Mouse (Mus musculus) myocyte (in vitro differentiated cells): ENCODE measurements at regions not wholly inside any gene's neighbourhood (a gene's known extent, or its start where the extent isn't known, plus 50 kb on each side); places are given as distances from the start of the nearest gene placed in this dataset.

Experiments used
- E2F4 ChIP-seq: IDR thresholded peaks from one replicate; pipeline ENCODE4 v1.6.1; 2011; ENCODE audit warnings: mild to moderate bottlenecking, control low read depth, moderate library complexity; ENCODE audit not compliant: insufficient read depth
- MAX ChIP-seq: IDR thresholded peaks from one replicate; pipeline ENCODE4 v1.6.1; 2011; ENCODE audit warnings: low read depth, mild to moderate bottlenecking, control low read depth
- MYOG ChIP-seq, 3 experiments: IDR thresholded peaks; one replicate each; pipeline ENCODE4 v1.6.1; 2011; ENCODE audit warnings: control low read depth in 2 of 3, low read depth in 2 of 3, mild to moderate bottlenecking in 2 of 3; ENCODE audit not compliant: insufficient read length in 2 of 3, control insufficient read depth in 1 of 3, insufficient read depth in 1 of 3
- POLR2A ChIP-seq: IDR thresholded peaks from one replicate; pipeline ENCODE4 v1.6.1; 2011; ENCODE audit warnings: low read depth, mild to moderate bottlenecking, control low read depth, moderate library complexity; ENCODE audit not compliant: insufficient read length
- TCF3 ChIP-seq: IDR thresholded peaks from one replicate; pipeline ENCODE4 v1.6.1; 2011; ENCODE audit warnings: low read depth, control low read depth; ENCODE audit not compliant: insufficient read length
- USF1 ChIP-seq: IDR thresholded peaks from one replicate; pipeline ENCODE4 v1.6.1; 2011; ENCODE audit warnings: low read depth, mild to moderate bottlenecking, control low read depth, moderate library complexity

GRCm38 (mm10) chr6:52464571-52464970 is 151.3 kb downstream of the Evx1 start:
- TF ChIP-seq MYOG (IDR thresholded peaks at IDR 0.05; ENCODE audit: control insufficient read depth in 1 of 3, insufficient read depth in 1 of 3, insufficient read length in 2 of 3, low read depth in 2 of 3) (no peak), POLR2A (no peak), USF1 (no peak), E2F4 (no peak), TCF3 (no peak), MAX (no peak)
